Mouse (Mus musculus) limb, embryonic 11.5 days (tissue): ENCODE measurements at regions not wholly inside any gene's neighbourhood (a gene's known extent, or its start where the extent isn't known, plus 50 kb on each side); places are given as distances from the start of the nearest gene placed in this dataset.
"Not testable (repeated sequence)": the region's sequence is repeated elsewhere in the genome, so short reads cannot be mapped to it uniquely, and the experiment has no call there.

ENCODE experiments used
- ATAC-seq: fragments of 200-750 bp; cut with Nextera tagmentation; 2 replicates; pipeline ENCODE4 v1.8.0; 2017; ENCODE audit warnings: low read depth; ENCODE audit not compliant: insufficient number of reproducible peaks, low FRiP score, low TSS enrichment
- DNase-seq: peaks from one replicate; pipeline ENCODE4 v3.0.0-alpha.2; 2015; ENCODE audit warnings: low spot score
- H3K27ac ChIP-seq: fragments of 300-500 bp; sonication (generic); replicated peaks from 2 replicates; pipeline ENCODE4 v1.5.1; 2014; ENCODE audit warnings: low read depth, mild to moderate bottlenecking, low read length
- H3K27me3 ChIP-seq: fragments of 300-500 bp; sonication (generic); 2 replicates; pipeline ENCODE4 v1.6.1; 2014; ENCODE audit warnings: mild to moderate bottlenecking, low read length, mixed read lengths; ENCODE audit not compliant: control insufficient read depth, insufficient read depth
- H3K36me3 ChIP-seq: fragments of 300-500 bp; sonication (generic); 2 replicates; pipeline ENCODE4 v1.6.1; 2014; ENCODE audit warnings: mild to moderate bottlenecking, low read length, moderate library complexity, mixed read lengths; ENCODE audit not compliant: control insufficient read depth, insufficient read depth
- H3K4me1 ChIP-seq: fragments of 300-500 bp; sonication (generic); 2 replicates; pipeline ENCODE4 v1.6.1; 2014; ENCODE audit warnings: low read length, mixed read lengths; ENCODE audit not compliant: control insufficient read depth, insufficient read depth
- H3K4me2 ChIP-seq: fragments of 300-500 bp; sonication (generic); 2 replicates; pipeline ENCODE4 v1.6.1; 2014; ENCODE audit warnings: low read depth, mild to moderate bottlenecking, moderate library complexity; ENCODE audit not compliant: severe bottlenecking
- H3K4me3 ChIP-seq: fragments of 300-500 bp; sonication (generic); 2 replicates; pipeline ENCODE4 v1.5.1; 2014; ENCODE audit warnings: low read depth, low read length
- H3K9ac ChIP-seq: fragments of 300-500 bp; sonication (generic); 2 replicates; pipeline ENCODE4 v1.6.1; 2014; ENCODE audit warnings: mild to moderate bottlenecking, low read length
- H3K9me3 ChIP-seq: fragments of 300-500 bp; sonication (generic); 2 replicates; pipeline ENCODE4 v1.6.1; 2016; ENCODE audit warnings: low read length; ENCODE audit not compliant: control insufficient read depth
- WGBS: fragments of 180-500 bp; shearing (Covaris S2); extraction: QIAGEN DNeasy Blood & Tissue Kit; methylation state at CpG from one replicate; pipeline ENCODE4 v1.1.7; 2014; 5-methylcytosine and 5-hydroxymethylcytosine counted together

DNA sequence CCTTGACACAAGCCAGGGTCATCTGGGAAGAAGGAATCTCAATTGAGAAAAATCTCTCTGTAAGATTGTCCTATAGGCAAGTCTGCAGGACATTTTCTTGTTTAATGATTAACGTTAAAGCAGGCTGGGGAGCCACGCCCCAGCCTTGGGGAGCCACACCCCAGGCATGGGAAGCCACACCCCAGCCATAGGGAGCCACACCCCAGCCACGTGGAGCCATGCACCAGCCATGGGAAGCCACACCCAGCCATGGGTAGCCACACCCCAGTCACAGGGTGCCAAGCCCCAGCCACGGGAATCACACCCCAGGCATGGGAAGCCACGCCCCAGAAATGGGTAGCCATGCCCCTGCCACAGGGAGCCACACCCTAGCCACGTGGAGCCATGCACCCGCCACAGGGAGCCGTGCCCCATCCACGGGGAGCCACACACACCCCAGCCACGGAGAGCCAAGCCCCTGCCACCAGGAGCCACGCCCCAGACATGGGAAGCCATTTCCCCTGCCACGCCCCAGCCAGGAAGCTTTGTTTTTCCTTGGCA lies 94.8 kb upstream of the A430005L14Rik start:
- Histone ChIP-seq H3K4me2 (no peak overlapping the region), H3K36me3 (no peaks in the 10 kb centered on the region), H3K4me1 (no peaks in the 10 kb centered on the region), H3K9ac (no peak overlapping the region), H3K27ac (no peak overlapping the region), H3K9me3 (no peaks in the 10 kb centered on the region), H3K4me3 (no peak overlapping the region), H3K27me3 (no peaks in the 10 kb centered on the region)
- ATAC-seq: no peak
- DNase-seq: no peak
- WGBS: 82% methylated on average over 11 of the region's 12 CpGs

DNA sequence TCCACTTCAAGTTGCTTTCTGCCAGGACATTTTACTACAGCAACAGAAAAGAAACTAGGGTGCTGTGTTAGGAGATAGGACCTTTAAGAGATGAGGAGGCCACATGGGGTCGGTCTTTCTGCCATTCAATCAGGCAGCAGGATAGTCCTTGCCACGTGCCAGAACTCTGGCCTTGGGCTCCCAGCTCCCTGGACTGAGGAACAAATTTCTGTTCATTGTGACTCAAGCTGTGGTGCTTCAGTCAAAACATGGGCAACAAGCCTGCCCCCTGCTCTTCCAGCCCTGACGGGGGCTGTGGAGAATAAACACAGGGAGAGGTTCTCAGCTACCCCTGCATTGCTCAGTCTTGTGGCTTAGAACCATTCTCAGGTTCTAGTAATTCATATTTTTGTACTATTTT lies 84.7 kb upstream of the A430005L14Rik start:
- Histone ChIP-seq H3K4me3 (no peak overlapping the region), H3K9me3 (no peaks in the 10 kb centered on the region), H3K4me1 (no peaks in the 10 kb centered on the region), H3K36me3 (no peaks in the 10 kb centered on the region), H3K4me2 (no peak overlapping the region), H3K27ac (no peak overlapping the region), H3K27me3 (no peaks in the 10 kb centered on the region), H3K9ac (no peak overlapping the region)
- WGBS: 81% methylated on average over 3 of the region's 3 CpGs
- ATAC-seq (no peak), DNase-seq (no peak)

DNA sequence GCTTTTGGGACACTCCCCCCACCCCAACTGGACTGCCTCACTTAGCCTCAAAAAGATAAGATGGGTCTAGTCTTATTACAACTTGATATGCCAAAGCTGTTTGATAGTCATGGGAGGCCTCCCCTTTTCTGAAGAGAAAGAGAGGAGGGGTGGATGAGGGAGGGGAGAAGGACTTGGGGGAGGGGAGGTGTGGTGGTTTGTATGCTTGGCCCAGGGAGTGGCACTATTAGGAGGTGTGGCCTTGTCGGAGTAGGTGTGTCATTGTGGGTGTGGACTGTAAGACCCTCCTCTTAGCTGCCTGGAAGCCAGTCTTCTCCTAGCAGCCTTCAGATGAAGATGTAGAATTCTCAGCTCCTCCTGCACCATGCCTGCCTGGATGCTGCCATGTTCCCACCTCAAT lies 82.0 kb upstream of the A430005L14Rik start:
- not testable (repeated sequence) for H3K9ac ChIP-seq, H3K4me2 ChIP-seq, H3K36me3 ChIP-seq, H3K4me1 ChIP-seq, H3K27me3 ChIP-seq, H3K9me3 ChIP-seq, H3K27ac ChIP-seq, DNase-seq, ATAC-seq, H3K4me3 ChIP-seq
- WGBS: 83% methylated on average over 1 of the region's 1 CpGs

DNA sequence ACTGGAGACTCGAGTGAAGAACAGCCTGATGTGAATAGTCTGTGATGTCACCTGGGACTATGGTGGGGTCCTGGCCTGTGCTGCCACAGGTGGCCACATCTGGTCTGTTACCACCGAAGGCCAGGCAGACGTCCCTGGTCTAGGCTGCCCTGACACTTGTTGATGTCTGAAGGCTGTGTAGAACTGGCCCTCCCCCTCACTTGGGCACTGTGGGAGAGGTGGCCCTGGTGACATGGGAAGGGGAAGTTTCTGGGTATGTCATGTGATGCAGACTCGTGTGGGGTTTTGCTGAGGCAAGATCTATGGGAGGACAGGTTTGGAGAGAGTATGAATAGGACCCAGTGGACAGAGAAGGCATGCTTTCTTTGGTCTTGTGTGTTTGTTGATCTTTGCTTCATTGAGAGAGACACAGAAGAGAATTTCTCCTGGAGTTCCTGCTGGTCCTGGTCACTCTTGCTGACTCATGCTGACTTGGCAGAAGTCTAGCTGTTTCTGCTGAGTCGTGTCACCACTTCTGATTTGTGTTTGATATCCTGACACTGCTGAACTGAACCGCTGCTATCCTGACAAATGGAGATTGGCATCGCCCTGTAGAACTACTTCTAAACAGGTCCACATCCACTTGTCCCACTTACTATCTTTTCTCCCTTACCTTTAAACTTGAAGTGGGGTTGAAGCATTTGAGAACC lies 79.9 kb upstream of the A430005L14Rik start:
- Histone ChIP-seq H3K4me2 (no peak overlapping the region), H3K36me3 (no peaks in the 10 kb centered on the region), H3K9ac (no peak overlapping the region), H3K27me3 (no peaks in the 10 kb centered on the region), H3K4me1 (no peaks in the 10 kb centered on the region), H3K4me3 (no peak overlapping the region), H3K27ac (no peak overlapping the region), H3K9me3 (no peaks in the 10 kb centered on the region)
- 77% methylated on average over 7 of the region's 7 CpGs for WGBS
- no peak for DNase-seq
- no peak for ATAC-seq

- WGBS: 33% methylated on average over 3 of the region's 3 CpGs
- no peaks in the 10 kb centered on the region for H3K27me3 ChIP-seq
- no peak overlapping the region for H3K4me3 ChIP-seq
- H3K9ac ChIP-seq: no peak overlapping the region
- ATAC-seq: no peak
- no peaks in the 10 kb centered on the region for H3K36me3 ChIP-seq
- no peak overlapping the region for H3K4me2 ChIP-seq
- no peaks in the 10 kb centered on the region for H3K9me3 ChIP-seq
- no peak overlapping the region for H3K27ac ChIP-seq
- DNase-seq: no peak
- no peaks in the 10 kb centered on the region for H3K4me1 ChIP-seq
Measured at GRCm38 (mm10) chr4:153883057-153883456, 74.0 kb upstream of the A430005L14Rik start.

DNA sequence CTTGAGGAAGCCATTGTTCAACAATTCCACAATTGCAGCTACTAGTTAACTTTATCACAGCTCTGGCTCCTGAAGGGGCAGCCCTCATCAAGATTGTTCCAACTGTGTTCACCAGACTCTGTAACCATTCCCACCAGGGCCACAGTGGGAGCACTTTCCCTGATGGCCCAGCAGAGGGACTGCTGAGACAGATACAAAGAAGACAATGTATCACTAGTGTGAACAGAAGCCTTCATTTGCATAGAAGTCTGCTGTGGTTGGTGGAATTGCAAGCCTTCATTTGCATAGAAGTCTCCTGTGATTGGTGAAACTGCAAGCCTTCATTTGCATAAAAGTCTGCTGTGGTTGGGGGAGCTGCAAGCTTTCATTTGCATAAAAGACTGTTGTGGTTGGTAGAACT lies 73.0 kb upstream of the A430005L14Rik start:
- Histone ChIP-seq H3K4me2 (no peak overlapping the region), H3K27ac (no peak overlapping the region), H3K9me3 (no peaks in the 10 kb centered on the region), H3K27me3 (no peaks in the 10 kb centered on the region), H3K4me1 (no peaks in the 10 kb centered on the region), H3K36me3 (no peaks in the 10 kb centered on the region), H3K4me3 (no peak overlapping the region), H3K9ac (no peak overlapping the region)
- DNase-seq: no peak
- ATAC-seq: no peak

- H3K4me1 ChIP-seq: no peaks in the 10 kb centered on the region
- no peak overlapping the region for H3K4me3 ChIP-seq
- no peak for DNase-seq
- H3K27ac ChIP-seq: no peak overlapping the region
- H3K27me3 ChIP-seq: no peaks in the 10 kb centered on the region
- no peak overlapping the region for H3K9ac ChIP-seq
- no peak overlapping the region for H3K4me2 ChIP-seq
- no peak for ATAC-seq
- 84% methylated on average over 6 of the region's 6 CpGs for WGBS
- H3K9me3 ChIP-seq: no peaks in the 10 kb centered on the region
- H3K36me3 ChIP-seq: no peaks in the 10 kb centered on the region
Measured at GRCm38 (mm10) chr4:153885836-153886235, 71.2 kb upstream of the A430005L14Rik start.

DNA sequence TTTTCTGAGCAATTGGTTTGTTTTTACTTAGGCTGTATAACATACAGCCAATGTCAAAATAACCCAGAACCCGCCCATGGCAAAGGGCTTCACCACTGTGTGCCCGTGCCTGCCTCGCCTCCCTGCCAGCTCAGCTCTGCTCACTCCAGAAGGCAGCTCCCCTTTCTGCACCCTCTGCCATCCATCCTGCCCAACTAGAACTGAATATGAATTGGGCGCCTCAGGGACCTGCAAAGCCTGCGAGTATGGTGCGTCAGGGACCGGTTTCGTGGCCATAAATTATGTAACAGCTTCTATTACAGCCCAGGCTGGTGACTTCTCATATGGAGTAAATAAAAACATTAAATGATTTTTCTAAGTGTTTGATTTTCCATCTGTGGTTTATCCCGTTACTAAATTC lies 66.9 kb upstream of the A430005L14Rik start:
- Histone ChIP-seq H3K9me3 (no peaks in the 10 kb centered on the region), H3K4me1 (no peaks in the 10 kb centered on the region), H3K27ac (no peak overlapping the region), H3K36me3 (no peaks in the 10 kb centered on the region), H3K9ac (no peak overlapping the region), H3K27me3 (no peaks in the 10 kb centered on the region), H3K4me3 (no peak overlapping the region), H3K4me2 (no peak overlapping the region)
- 80% methylated on average over 9 of the region's 9 CpGs for WGBS
- DNase-seq (no peak), ATAC-seq (no peak)

GRCm38 (mm10) chr4:153899721-153900120 lies 57.3 kb upstream of the A430005L14Rik start:
- DNase-seq: no peak
- H3K9ac ChIP-seq: no peak overlapping the region
- H3K4me2 ChIP-seq: no peak overlapping the region
- H3K27ac ChIP-seq: no peak overlapping the region
- no peaks in the 10 kb centered on the region for H3K27me3 ChIP-seq
- H3K4me1 ChIP-seq: no peaks in the 10 kb centered on the region
- H3K4me3 ChIP-seq: no peak overlapping the region
- no peaks in the 10 kb centered on the region for H3K9me3 ChIP-seq
- ATAC-seq: no peak
- 77% methylated on average over 7 of the region's 7 CpGs for WGBS
- H3K36me3 ChIP-seq: no peaks in the 10 kb centered on the region
